Mouse (Mus musculus): ENCODE measurements at regions not wholly inside any gene's neighbourhood (a gene's known extent, or its start where the extent isn't known, plus 50 kb on each side); places are given as distances from the start of the nearest gene placed in this dataset.

DNA sequence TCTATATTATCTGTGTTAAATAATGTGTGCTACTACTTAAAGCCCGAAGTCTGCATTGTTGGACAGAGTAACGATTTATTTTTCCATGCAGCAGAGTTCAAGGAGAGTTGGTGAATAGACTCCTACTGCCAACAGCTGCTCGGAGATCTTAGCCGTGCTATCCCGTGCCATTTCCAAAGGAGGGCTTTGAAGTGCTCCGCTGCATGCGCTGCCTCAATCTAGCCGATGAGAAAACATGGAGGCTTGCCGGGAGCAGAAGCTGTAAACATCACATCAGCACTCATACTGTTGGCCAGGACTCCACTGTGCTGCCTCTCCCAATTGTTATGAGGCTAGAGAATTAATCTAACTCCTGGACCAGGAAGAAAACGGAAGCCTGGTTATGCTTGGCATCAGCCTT lies 174.1 kb upstream of the Hnrnpa3 start:
- DNase-seq (ENCODE audit: low read depth, low spot score) = no peak

DNA sequence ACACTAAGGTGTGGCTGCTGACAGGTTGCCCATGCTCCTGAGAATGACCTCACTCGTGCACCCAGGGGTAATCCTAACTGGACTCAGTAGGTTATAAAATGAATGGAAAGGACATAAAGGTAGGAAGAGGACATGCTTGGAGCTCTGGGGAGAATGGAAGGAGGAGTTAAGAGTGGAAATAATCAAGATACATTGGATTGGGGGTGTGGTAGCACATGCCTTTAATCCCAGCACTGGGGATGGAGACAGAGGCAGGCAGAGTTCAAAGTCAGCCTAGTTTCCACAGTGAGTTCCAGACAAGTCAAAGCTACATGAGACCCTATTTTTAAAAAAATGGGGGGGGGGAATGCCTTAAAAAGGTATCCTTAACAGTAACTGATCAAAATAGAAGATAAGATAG lies 167.9 kb upstream of the Hnrnpa3 start:
- DNase-seq (ENCODE audit: low read depth, low spot score) = no peak

DNA sequence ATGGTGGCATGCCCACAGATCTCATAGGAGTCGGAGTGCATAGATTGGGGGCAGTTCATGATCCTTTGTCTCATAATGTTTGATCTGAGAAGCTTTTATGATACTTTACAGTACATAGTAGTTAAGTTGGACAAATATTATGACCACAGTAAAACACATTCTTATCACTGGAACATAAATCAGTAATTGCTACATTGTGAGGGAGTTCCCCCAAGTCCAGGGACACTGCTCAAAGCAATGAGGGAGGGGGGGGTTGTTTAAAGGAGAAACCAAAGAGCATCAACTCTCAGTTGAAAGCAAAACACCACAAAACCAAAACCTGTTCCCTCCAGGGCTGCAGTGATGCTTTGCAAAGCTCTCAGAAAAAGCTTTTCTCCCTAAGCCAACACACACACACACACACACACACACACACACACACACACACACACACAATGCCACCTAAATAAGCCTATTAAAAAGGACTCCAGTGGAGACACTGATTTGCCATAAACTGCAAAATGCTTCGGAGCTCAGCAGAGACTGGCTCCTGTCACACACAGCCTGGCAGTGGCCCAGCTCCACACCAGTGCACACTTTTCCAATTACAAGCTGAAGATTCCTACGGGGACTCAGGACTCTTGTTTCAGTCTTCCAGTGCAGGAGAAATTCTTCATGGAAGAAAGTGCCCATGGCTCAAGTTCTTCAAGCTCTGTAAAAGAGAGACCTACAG lies 167.1 kb upstream of the Hnrnpa3 start:
- DNase-seq (ENCODE audit: low read depth, low spot score) = no peak

GRCm38 (mm10) chr2:75492501-75492898 lies 166.6 kb upstream of the Hnrnpa3 start:
- no peak for DNase-seq (ENCODE audit: low read depth, low spot score)

DNA sequence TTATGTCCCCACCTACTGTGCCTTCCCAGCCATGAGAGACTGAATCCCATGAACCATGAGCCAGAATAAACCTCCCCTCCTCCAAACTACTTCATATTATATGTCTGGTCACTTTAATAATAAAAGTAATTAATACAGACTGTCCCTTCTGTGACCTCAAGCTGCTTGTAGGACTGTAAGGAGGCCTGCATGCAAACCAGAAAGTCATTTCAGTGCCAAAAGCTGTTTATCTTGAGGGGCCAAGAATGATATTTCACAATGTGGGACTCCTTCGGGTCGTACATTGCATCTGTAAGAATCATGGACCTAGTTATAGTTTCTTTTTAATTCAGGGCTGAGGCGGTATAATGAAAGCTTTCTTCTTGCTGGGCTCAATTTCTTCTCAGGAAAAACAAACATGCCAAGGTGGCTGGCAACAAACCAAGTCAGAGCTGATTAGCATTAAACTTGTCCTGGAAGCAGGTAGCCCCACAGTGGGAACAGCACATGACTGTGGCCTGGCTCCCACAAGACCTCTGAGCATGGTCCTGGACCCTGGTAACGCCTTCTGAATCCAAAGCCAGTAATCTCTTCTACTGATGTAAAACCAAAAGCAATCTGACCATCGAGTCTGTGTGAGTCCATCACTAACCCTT lies 162.3 kb upstream of the Hnrnpa3 start:
- DNase-seq (ENCODE audit: low read depth, low spot score) = no peak

GRCm38 (mm10) chr2:75510223-75510622 lies 148.8 kb upstream of the Hnrnpa3 start:
- DNase-seq (ENCODE audit: low read depth, low spot score) = no peak

DNA sequence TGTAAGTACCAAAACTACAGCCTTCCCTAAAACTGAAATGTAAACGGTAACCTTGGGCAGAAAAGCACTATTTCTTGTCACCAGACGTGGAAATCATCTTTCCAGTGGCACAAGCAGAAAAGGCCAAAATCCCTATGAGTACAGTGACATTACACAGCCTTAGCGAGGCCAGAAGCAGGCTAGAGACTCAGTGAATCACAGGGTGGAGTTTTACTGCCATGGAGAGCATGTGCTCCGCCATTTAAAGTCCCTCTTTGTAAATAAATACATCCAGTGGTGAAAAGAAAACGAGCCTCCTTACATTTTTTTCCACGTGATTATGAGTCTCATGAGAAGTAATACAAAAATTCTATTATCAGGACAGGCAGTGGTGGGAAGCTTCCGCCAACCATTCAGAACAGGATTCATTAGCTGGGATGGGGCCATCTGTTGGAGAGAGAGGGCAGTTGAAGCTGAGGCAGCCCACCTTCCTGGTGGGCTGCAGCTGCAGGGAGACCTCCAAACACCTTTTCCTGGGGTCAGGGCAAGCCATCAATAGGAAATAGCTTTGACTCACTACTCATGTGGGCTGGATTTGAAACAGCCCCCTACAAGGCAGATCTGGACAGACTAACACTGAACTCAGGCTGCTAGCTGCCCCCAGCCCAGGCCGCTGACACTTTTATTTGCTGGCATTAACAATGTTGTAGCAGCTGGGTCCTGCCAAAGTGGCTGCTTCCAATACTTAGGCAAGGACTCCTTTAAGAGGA lies 146.5 kb upstream of the Hnrnpa3 start:
- no peak for DNase-seq (ENCODE audit: low read depth, low spot score)

DNA sequence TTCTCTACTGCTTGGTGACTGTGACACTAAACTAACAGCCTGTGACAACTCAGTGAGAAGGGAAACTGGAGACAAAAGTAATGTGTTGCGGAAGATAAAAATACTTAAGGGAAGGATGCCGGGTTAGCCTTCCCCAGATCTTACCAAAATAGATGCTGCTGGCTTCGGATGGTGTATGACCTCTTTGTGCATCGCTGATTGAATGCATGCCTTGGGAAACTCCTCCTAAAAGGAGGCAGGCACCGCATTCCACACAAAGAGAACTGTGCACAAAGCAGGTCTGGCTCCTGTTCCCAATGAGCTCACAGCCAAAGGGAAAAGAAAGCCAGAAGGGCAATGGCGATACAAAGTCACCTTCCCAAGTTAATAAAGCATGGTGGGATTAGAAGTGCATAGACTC lies 144.9 kb upstream of the Hnrnpa3 start:
- DNase-seq (ENCODE audit: low read depth, low spot score) = no peak

DNA sequence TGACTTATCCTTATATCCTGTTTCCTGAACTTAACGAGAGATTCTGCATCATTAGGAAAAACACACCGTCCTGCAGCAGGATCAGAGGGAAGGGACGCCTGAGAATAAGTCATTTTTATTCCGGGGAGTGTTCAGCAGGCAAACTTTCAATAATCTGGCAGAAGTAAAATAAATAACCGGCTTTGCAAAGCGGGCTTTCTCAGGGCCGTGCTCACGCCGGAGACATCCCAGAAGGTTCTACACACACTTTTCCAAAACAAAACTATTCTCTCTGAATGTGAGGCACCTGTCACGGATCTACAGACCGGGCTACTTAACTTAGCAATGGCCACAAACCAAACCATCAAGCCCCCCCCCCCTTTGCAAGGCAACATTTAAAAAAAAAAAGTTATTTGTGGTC lies 142.8 kb upstream of the Hnrnpa3 start:
- DNase-seq (ENCODE audit: low read depth, low spot score) = no peak

DNA sequence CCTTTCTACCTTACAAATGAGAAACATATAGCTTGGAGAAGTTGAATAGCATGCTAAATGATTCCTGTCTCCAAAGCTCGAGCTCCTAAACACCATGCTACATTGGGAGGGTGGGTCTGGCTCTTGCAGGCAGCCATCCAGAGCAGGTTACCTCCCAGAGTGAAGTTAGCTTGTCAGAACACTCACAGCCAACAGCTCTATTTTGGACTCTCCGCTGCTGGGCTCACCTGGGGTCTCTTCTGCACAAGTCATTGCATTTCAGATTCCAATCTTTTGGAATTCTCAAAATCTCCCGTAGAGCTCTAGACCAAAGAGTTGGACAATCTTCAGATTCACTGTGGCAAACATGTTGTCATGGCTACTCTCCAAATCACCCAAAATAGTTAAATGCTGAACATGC lies 142.0 kb upstream of the Hnrnpa3 start:
- no peak for DNase-seq (ENCODE audit: low read depth, low spot score)

- no peak for DNase-seq (ENCODE audit: low read depth, low spot score)
Observed at GRCm38 (mm10) chr2:75518607-75519006, 140.5 kb upstream of the Hnrnpa3 start.

DNA sequence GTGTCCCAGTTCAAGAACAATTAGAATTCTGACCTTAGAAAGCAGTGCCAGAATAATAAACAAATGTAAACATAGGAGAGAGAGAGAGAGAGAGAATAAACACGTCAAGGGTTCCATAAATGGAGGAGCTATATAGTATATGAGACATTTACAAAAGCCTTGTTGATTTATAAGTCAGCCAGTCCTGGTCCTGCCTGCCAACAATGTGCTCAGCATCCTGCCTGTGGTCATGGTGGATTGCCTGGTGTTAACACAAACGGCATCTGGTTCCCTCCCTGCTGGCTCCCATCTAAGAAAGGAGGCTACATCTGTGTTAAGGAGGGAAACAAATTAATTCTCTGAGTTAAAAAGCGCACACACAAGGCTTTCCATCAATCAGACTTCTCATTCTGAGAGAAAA lies 133.5 kb upstream of the Hnrnpa3 start:
- DNase-seq (ENCODE audit: low read depth, low spot score) = no peak

DNA sequence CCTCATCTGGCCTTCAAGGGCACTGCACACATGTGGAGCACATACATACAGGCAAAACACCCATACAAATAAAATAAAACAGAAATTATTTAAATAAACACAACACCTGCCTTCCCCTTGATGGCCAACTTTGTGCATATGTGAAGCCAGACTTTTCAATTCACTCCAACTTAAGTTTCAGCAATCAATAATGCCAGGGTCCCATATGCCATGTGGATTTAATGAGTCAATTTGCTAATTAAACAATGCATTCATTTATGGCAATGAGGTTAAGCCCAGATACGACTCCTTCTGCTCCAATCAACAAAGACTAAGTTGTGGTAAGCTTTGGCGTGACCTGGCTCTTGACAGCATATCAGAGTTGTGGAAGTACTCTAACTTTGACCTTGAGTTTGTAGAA lies 130.4 kb upstream of the Hnrnpa3 start:
- DNase-seq (ENCODE audit: low read depth, low spot score) = no peak

- no peak for DNase-seq (ENCODE audit: low read depth, low spot score)
Observed at GRCm38 (mm10) chr2:75538114-75538513, 120.9 kb upstream of the Hnrnpa3 start.

GRCm38 (mm10) chr2:75539726-75540125 lies 119.3 kb upstream of the Hnrnpa3 start:
- no peak for DNase-seq (ENCODE audit: low read depth, low spot score)

GRCm38 (mm10) chr2:75542331-75542730 lies 116.7 kb upstream of the Hnrnpa3 start:
- no peak for DNase-seq (ENCODE audit: low read depth, low spot score)

DNA sequence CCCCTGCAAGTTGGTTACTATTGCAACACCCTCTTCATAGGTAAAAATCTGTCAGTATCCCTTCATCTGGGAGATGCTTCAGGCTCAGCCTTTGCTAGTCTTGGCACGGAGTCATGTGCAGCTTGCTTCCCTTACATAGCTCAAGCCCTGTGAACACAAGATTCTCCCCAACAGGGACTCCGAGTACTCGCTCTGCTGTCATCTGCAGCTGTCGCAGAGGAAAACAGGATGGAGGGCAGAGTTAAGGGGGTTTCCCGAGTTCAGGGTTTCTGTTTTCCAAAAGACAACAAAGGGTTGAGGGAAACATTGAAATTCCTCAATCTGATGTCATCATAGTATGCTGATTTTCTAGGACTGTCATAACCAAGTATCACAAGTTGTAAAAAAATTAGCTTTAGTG lies 116.3 kb upstream of the Hnrnpa3 start:
- no peak for DNase-seq (ENCODE audit: low read depth, low spot score)

DNA sequence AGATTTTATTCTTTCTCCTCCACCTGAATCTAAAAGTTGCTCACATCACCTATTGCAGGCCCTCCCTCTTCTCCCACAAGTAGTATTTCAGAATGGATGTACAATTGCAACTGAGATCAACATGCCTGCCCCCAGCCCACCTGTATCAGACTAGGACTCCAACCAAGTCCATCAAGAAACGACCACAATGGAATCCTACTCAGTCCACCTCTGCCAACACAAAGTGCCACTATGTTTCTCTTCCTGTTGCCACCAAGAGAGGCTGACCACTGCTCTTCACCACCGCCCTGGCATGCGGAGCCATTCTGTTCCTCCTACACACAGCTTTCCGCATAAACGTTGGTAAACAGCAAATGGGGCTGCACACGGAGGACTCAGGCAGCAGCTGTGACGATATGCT lies 113.1 kb upstream of the Hnrnpa3 start:
- DNase-seq (ENCODE audit: low read depth, low spot score) = no peak

DNA sequence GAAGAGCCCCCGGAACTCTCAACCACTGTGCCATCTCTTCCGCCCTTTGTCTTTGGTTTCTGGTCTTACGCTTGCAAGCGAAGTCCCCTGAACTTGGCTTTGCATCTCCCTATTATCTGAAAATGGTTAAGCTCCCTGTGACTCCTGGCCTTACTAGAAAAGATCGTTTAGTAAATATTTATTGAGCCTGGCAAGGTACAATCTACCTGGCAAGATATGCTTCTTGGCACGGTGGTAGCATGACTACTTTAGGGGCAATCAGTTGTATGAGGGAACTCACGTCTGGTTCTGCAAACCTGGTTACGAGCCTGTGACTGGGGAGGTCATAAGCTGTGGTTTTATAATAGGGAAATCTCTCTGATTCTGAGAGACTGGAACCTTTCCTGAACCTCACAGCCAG lies 103.4 kb upstream of the Hnrnpa3 start:
- DNase-seq (ENCODE audit: low read depth, low spot score) = no peak

- DNase-seq (ENCODE audit: low read depth, low spot score) = no peak
Observed at GRCm38 (mm10) chr2:75556744-75557143, 102.3 kb upstream of the Hnrnpa3 start.

DNA sequence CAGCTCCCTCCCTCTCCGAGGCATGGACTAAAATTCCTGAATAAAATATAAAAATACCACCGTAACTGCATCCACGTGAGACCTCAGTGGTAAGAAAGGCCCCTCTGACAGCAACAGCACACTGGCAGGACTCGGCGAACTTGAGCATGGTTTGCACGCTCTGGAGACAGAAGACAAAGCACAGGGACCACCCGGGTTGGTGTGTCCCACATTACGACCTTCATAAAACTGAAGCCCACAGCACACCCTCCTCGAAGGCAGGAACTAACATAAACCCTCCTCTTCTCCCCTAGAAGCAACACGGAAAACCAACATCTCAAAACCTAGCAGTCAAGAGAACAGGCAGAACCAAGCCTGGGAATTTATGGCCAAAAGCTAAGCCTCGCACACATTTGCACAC lies 101.7 kb upstream of the Hnrnpa3 start:
- DNase-seq (ENCODE audit: low read depth, low spot score) = no peak

DNA sequence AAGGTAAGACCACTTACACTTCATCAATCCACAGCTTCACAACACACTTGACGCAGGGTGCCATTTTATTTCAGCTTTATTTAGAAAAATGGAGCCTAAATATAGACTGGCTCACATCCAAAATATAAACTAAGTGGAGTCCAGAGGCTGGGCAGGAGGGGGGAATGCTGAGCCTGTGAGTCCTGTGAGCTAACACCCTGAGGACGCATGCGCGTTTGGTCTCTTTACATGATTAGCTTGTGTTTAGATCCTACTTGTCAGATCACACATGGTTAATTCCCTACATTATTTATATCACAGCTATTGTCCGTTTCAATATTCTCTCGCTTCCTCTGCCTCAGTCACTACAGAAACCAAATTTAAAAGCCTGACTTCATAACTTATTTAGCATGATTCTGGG lies 99.1 kb upstream of the Hnrnpa3 start:
- no peak for DNase-seq (ENCODE audit: low read depth, low spot score)

Data from A20 (cell line).